In the genomic region with DNA sequence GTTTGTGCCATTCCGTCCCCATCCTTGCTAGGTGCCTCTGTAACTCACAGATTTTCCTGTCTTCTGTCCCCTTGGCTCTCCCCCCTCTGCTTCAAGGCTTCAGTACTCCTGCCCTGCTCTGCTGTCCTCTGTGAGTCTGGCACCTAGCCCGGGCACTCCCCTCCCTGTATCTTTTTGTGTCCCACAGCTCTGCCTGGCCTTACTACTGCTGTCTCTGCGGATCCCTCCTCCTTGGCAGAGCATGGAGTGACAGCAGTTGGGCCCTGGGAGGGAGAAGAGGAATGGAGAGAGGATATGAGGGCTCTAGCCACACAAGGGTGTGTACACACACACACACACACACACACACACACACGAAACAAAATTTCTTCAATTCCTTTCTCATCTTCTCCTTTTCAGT, we compare ENCODE assay signal across 8 mouse cellular contexts. TPM values are rescaled to one million over a fixed set of nuclear protein-coding genes. Genes with fewer than 3 reads are reported as not detected.
DNase-seq lines count a peak whose midpoint lies in the region; ATAC-seq and TF ChIP-seq lines count a peak whose summit lies in the region.

TSS of gene Cbln3 (minus strand) at position 227 of the 400 bp plus-strand sequence.

- peak within 1 kb of the TSS; percentile 96 for H3K27ac ChIP-seq in heart, embryonic 10.5 days
- peak within 1 kb of the TSS; percentile 94 for H3K27ac ChIP-seq in kidney, embryonic 14.5 days (ENCODE audit: low read depth, low read length)
- peak within 1 kb of the TSS; percentile 98 for H3K27ac ChIP-seq in stomach, postnatal 0 days (replicated peaks)

- no peak for TF ChIP-seq CTCF in stomach, postnatal 0 days (IDR thresholded peaks at IDR 0.05; ENCODE audit: low read depth)

- peak; percentile 32 for ATAC-seq in kidney, embryonic 14.5 days (ENCODE audit: low FRiP score, low TSS enrichment)
- ATAC-seq in stomach, postnatal 0 days (ENCODE audit: low FRiP score, low TSS enrichment): no peak

- no peak for TF ChIP-seq EP300 in stomach, postnatal 0 days (optimal IDR thresholded peaks at IDR 0.05)

- WGBS in heart, embryonic 10.5 days: 37% methylated on average over 4 of the region's 4 CpGs
- 22% methylated on average over 4 of the region's 4 CpGs for WGBS in kidney, embryonic 14.5 days
- 20% methylated on average over 4 of the region's 4 CpGs for whole genome bisulfite sequencing in stomach, postnatal 0 days

- H3K9me3 ChIP-seq in heart, embryonic 10.5 days: no peaks in the 10 kb centered on the region
- H3K9me3 ChIP-seq in kidney, embryonic 14.5 days (ENCODE audit: control insufficient read depth, low read length): no peaks in the 10 kb centered on the region
- H3K9me3 ChIP-seq in stomach, postnatal 0 days (ENCODE audit: control insufficient read depth, low read length): no peaks in the 10 kb centered on the region

- H3K4me2 ChIP-seq in kidney, embryonic 14.5 days (replicated peaks; ENCODE audit: low read depth, low read length): peak within 1 kb of the TSS; percentile 72
- H3K4me2 ChIP-seq in stomach, postnatal 0 days (replicated peaks; ENCODE audit: low read depth): peak within 1 kb of the TSS; percentile 80

- H3K4me3 ChIP-seq in heart, embryonic 10.5 days: peak within 1 kb of the TSS; percentile 76
- H3K4me3 ChIP-seq in kidney, embryonic 14.5 days (ENCODE audit: low read length): peak within 1 kb of the TSS; percentile 79
- peak within 1 kb of the TSS; percentile 81 for H3K4me3 ChIP-seq in stomach, postnatal 0 days (ENCODE audit: low read depth, low read length)

- peaks cover 51% of the 10 kb centered on the region for H3K4me1 ChIP-seq in heart, embryonic 10.5 days
- H3K4me1 ChIP-seq in kidney, embryonic 14.5 days (ENCODE audit: control insufficient read depth, insufficient read depth, low read length): peaks cover 24% of the 10 kb centered on the region
- H3K4me1 ChIP-seq in stomach, postnatal 0 days (replicated peaks; ENCODE audit: control insufficient read depth, insufficient read depth): peaks cover 2% of the 10 kb centered on the region; the same call in 1 of the 2 replicates

- H3K27me3 ChIP-seq in heart, embryonic 10.5 days (ENCODE audit: insufficient read depth, poor library complexity, severe bottlenecking): no peaks in the 10 kb centered on the region
- no peaks in the 10 kb centered on the region for H3K27me3 ChIP-seq in kidney, embryonic 14.5 days (ENCODE audit: control insufficient read depth, insufficient read depth, low read length)
- no peaks in the 10 kb centered on the region for H3K27me3 ChIP-seq in stomach, postnatal 0 days (ENCODE audit: control insufficient read depth, insufficient read depth, low read length)

- peak; percentile 68 to 77 for DNase-seq in urinary bladder, postnatal 4 days (ENCODE audit: low spot score in 2 of 2)
- DNase-seq in urinary bladder, postnatal 10 days (ENCODE audit: low spot score): no peak
- DNase-seq in cerebellum, postnatal 36 days: peak; percentile 99
- no peak for DNase-seq in heart, embryonic 10.5 days (ENCODE audit: low spot score)
- DNase-seq in lung, postnatal 14 days: peak; percentile 72
- DNase-seq in stomach, postnatal 0 days (ENCODE audit: low spot score): peak; percentile 58
- no peak for DNase-seq in yolk sac, embryonic 10.5 days (ENCODE audit: low spot score)

- peak within 1 kb of the TSS; percentile 88 for H3K9ac ChIP-seq in kidney, embryonic 14.5 days (ENCODE audit: low read depth, low read length)
- H3K9ac ChIP-seq in stomach, postnatal 0 days (ENCODE audit: low read length): peak within 1 kb of the TSS; percentile 93

- peaks cover 32% of the 10 kb centered on the region for H3K36me3 ChIP-seq in heart, embryonic 10.5 days
- peaks cover 28% of the 10 kb centered on the region for H3K36me3 ChIP-seq in kidney, embryonic 14.5 days (ENCODE audit: control insufficient read depth, insufficient read depth, low read length)
- H3K36me3 ChIP-seq in stomach, postnatal 0 days (ENCODE audit: control insufficient read depth, insufficient read depth, low read length): peaks cover 13% of the 10 kb centered on the region

RNA-seq across cellular contexts. Expression of gene Cbln3, which starts in this region (rescaled TPM):
- polyA plus RNA-seq in heart, embryonic 10.5 days (2016; fragmentation: Nextera tagmentation; extraction: Ambion mirVana): 0.12 and 0.30 TPM in 2 replicates
- 0.23 and 0.31 TPM in 2 replicates for polyA plus RNA-seq in kidney, embryonic 14.5 days (2014; fragmentation: Nextera tagmentation; extraction: Ambion mirVana)
- 0.56 and 0.65 TPM in 2 replicates for polyA plus RNA-seq in stomach, postnatal 0 days (2015; fragmentation: Nextera tagmentation; extraction: Ambion mirVana)

Comparison
In these comparisons a context has a peak if more than half of its experiments do, and no peak if none do; other contexts are left out.
1. DNase-seq: peak in urinary bladder, postnatal 4 days (2 of 2), cerebellum, postnatal 36 days (2 of 2) and lung, postnatal 14 days (single experiment); none in urinary bladder, postnatal 10 days (single experiment), heart, embryonic 10.5 days (single experiment) and yolk sac, embryonic 10.5 days (single experiment).
2. Peak in ATAC-seq, H3K4me3 ChIP-seq, H3K27ac ChIP-seq, H3K9ac ChIP-seq and H3K4me2 ChIP-seq in kidney, embryonic 14.5 days; RNA of the gene not detected or under 1 TPM.
3. Peak in DNase-seq, H3K4me3 ChIP-seq, H3K27ac ChIP-seq, H3K9ac ChIP-seq and H3K4me2 ChIP-seq in stomach, postnatal 0 days; RNA of the gene not detected or under 1 TPM.
4. Peak in every context shown above with its lines, with median percentiles within 50 percentile points of each other: H3K27ac ChIP-seq and H3K4me3 ChIP-seq.